Mouse (Mus musculus) small intestine, adult 2 months (tissue): ENCODE measurements at regions not wholly inside any gene's neighbourhood (a gene's known extent, or its start where the extent isn't known, plus 50 kb on each side); places are given as distances from the start of the nearest gene placed in this dataset.

Source experiments
- H3K27ac ChIP-seq: fragments of 200-500 bp; 2 replicates; pipeline ENCODE4 v1.5.1; 2012; ENCODE audit warnings: low read depth, low read length, control low read depth, inconsistent platforms; ENCODE audit not compliant: insufficient read depth
- H3K27me3 ChIP-seq: fragments of 200-500 bp; 2 replicates; pipeline ENCODE4 v1.6.1; 2012; ENCODE audit warnings: mild to moderate bottlenecking, moderate library complexity, low read length, inconsistent platforms; ENCODE audit not compliant: control insufficient read depth, insufficient read depth
- H3K36me3 ChIP-seq: fragments of 200-500 bp; 2 replicates; pipeline ENCODE4 v1.6.1; 2012; ENCODE audit warnings: mild to moderate bottlenecking, low read length, control low read depth, inconsistent platforms; ENCODE audit not compliant: control insufficient read depth, insufficient read depth
- H3K4me1 ChIP-seq: fragments of 200-500 bp; 2 replicates; pipeline ENCODE4 v1.6.1; 2012; ENCODE audit warnings: low read length, inconsistent platforms, mixed read lengths; ENCODE audit not compliant: control insufficient read depth, insufficient read depth, insufficient read length
- H3K4me3 ChIP-seq: fragments of 200-500 bp; 2 replicates; pipeline ENCODE4 v1.5.1; 2012; ENCODE audit warnings: low read depth, mild to moderate bottlenecking, control low read depth, inconsistent platforms, low read length, moderate library complexity
- CTCF ChIP-seq: fragments of 200-500 bp; IDR thresholded peaks from 2 replicates; pipeline ENCODE4 v1.5.1; 2012; ENCODE audit warnings: low read depth, mild to moderate bottlenecking, control low read depth, inconsistent platforms, low read length, moderate library complexity, mixed read lengths; ENCODE audit not compliant: insufficient replicate concordance, insufficient read length; ENCODE audit errors: extremely low read depth
- POLR2A ChIP-seq: fragments of 200-500 bp; IDR thresholded peaks from 2 replicates; pipeline ENCODE4 v1.6.1; 2012; ENCODE audit warnings: low read depth, mild to moderate bottlenecking, control low read depth, inconsistent platforms, low read length, moderate library complexity
- WGBS: fragments of 180-500 bp; shearing (Covaris S2); methylation state at CpG from one replicate; pipeline ENCODE4 v1.1.7; 2018; 5-methylcytosine and 5-hydroxymethylcytosine counted together

DNA sequence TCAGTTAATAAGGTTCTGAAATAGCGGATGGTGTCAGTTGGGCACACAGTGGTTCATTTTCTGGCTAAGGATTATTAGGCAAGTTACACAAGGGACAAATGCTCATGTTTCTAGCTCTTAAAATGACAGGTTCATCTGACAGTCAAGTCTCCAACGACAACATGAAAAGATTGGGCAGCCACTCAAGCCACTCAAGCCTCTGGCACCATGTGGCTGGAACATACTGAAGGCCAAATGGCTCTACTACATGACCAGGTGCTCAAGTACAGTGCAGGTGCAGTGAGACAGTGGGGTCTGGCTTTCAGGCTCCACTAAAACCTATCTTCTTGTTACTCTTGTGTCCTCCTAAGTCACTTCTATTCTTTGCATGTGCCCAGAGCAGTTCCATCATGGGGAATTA lies 441.2 kb upstream of the Tmpo start:
- Histone ChIP-seq H3K36me3 (no peaks in the 10 kb centered on the region), H3K27ac (no peak overlapping the region), H3K4me1 (no peaks in the 10 kb centered on the region), H3K4me3 (no peak overlapping the region), H3K27me3 (no peaks in the 10 kb centered on the region)
- TF ChIP-seq POLR2A (no peak), CTCF (no peak)
- WGBS: 79% methylated on average over 2 of the region's 2 CpGs

DNA sequence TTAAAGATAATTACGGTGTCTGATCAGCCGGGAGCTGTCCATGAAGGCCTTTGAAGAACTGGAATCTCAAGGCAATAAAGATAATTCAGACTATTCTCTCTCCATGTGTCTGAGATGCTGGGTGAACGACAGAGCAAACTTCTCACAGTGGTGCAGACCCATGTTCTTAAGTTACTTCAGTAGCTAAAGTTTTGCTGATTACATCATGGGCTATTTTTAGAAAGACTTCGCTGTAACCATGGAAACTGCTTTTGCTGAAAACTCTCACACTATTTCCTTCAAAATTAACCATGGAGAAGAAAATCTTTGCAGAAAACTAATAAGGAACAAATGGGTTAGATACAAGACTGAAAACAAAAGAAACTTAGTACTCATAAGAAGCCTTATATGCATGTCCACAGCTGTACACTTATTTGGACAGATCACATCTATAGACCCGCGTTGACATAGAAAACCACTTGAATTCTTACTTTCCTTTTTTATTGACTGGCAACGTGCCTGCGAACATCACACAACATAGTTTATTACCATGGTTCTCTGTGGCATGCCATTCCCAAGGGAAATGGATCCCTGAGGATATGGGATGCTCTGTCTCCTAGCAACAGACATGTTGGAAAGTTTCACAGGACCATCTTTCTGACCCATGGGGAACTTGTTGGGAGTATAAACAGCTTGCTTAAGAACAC lies 432.8 kb upstream of the Tmpo start:
- no peak overlapping the region for H3K4me3 ChIP-seq
- H3K4me1 ChIP-seq: no peaks in the 10 kb centered on the region
- no peaks in the 10 kb centered on the region for H3K36me3 ChIP-seq
- H3K27me3 ChIP-seq: no peaks in the 10 kb centered on the region
- H3K27ac ChIP-seq: no peak overlapping the region
- WGBS: 57% methylated on average over 8 of the region's 8 CpGs
- TF ChIP-seq CTCF: no peak
- no peak for TF ChIP-seq POLR2A

DNA sequence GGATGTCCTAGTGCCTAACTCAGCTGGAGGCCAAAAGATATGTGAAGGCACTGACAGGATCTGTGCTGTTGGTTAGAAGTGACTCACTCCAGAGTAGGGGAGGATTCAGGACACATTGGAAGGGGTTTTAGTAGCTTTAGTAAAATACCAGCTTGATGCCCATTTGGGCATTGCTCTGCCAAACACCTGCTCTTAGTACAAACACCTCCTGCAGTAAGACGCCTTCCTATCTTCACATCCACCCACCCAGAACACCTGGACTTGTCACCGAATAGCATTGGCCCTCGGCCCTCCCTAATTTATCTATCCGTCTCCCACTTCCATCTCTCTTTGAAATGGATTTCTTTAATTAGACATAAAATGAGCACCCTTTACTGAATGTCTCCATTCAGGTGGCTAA lies 430.9 kb upstream of the Tmpo start:
- no peak overlapping the region for H3K4me3 ChIP-seq
- H3K27ac ChIP-seq: no peak overlapping the region
- H3K4me1 ChIP-seq: no peaks in the 10 kb centered on the region
- H3K27me3 ChIP-seq: no peaks in the 10 kb centered on the region
- no peaks in the 10 kb centered on the region for H3K36me3 ChIP-seq
- TF ChIP-seq CTCF (no peak), POLR2A (no peak)
- WGBS: 85% methylated on average over 4 of the region's 4 CpGs

DNA sequence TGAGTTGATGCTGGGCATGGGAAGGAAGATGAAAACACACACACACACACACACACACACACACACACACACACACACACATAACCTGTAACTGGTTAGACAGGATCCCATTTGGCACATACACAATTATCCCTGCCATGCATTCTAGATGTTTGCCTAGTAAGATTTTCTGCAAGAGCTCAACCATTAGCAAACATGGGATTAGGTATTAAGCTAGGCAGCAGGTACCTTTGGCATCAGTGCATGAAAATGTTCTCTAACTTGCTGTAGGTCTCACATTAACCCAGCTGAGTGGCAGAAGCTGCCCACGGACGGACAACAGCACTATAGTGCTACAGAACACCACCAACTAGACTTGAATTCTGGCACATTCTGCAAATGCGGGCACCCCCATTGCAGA lies 413.8 kb upstream of the Tmpo start:
- no peak for TF ChIP-seq POLR2A
- no peak for TF ChIP-seq CTCF
- Histone ChIP-seq H3K4me3 (no peak overlapping the region), H3K36me3 (no peaks in the 10 kb centered on the region), H3K4me1 (no peaks in the 10 kb centered on the region), H3K27me3 (no peaks in the 10 kb centered on the region), H3K27ac (no peak overlapping the region)
- 56% methylated on average over 3 of the region's 3 CpGs for WGBS

DNA sequence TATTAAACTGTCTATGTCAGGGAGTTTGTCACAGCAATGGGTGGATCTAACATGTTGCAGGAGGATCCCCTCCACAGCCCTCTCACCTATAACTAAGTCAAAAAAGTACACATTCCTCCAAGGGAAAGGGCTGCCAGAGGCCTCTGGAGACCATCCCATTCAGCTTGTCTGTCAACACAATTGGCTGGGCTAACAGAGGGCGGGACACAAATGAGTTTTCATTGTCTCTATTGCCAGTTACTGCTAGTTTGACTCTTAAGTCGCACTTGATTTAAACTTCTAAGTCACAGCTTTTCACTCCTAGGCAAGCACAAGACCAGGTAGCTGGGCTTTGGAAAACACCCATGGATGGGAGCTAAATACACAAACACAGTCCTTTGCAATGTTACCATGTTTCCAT lies 412.3 kb upstream of the Tmpo start:
- 70% methylated on average over 2 of the region's 2 CpGs for WGBS
- H3K36me3 ChIP-seq: no peaks in the 10 kb centered on the region
- no peak overlapping the region for H3K27ac ChIP-seq
- H3K27me3 ChIP-seq: no peaks in the 10 kb centered on the region
- no peaks in the 10 kb centered on the region for H3K4me1 ChIP-seq
- no peak overlapping the region for H3K4me3 ChIP-seq
- TF ChIP-seq POLR2A (no peak), CTCF (no peak)

DNA sequence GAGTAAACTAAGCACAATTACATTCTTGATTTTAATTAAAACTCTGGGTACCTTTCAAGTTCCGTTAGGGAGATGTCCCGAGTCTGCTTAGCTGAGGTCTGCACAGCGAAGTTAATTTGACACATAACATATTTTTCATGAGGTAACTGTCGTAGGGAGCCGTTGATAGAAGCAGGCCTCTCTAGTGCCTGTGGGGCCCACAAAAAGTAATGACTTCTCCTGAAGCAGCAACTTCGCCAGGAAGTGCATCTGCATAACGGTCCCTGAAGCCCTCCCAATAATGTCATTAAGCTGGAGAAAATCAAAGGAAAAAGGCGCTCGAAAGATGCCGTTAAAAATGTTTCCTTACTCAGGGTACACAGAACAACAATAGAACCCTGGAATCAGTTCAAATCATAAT lies 410.7 kb upstream of the Tmpo start:
- H3K36me3 ChIP-seq: no peaks in the 10 kb centered on the region
- H3K4me1 ChIP-seq: no peaks in the 10 kb centered on the region
- no peak overlapping the region for H3K27ac ChIP-seq
- TF ChIP-seq POLR2A (no peak), CTCF (no peak)
- WGBS: 77% methylated on average over 10 of the region's 10 CpGs
- no peak overlapping the region for H3K4me3 ChIP-seq
- H3K27me3 ChIP-seq: no peaks in the 10 kb centered on the region

DNA sequence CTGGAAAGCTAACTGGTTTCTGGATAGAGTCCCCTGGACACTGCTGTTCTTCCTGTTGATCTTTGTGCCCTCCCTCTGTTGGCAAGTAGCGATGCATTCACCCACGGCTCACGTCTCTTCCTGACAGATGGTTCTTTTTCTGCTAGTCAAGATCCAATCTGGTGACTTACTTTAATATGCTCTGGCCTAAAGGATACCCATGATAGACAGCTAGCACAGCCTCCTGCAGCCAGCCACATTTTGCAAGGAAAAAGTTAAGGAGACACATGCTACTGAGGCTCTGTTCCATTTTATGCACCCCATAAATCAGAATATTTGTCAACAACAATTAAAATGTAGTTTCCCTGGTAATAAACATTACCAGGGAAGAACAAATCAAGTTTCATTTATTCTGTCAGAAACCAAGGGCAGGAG lies 410.3 kb upstream of the Tmpo start:
- H3K27me3 ChIP-seq: no peaks in the 10 kb centered on the region
- TF ChIP-seq CTCF: no peak
- no peak for TF ChIP-seq POLR2A
- WGBS: 74% methylated on average over 3 of the region's 3 CpGs
- H3K36me3 ChIP-seq: no peaks in the 10 kb centered on the region
- no peak overlapping the region for H3K27ac ChIP-seq
- no peaks in the 10 kb centered on the region for H3K4me1 ChIP-seq
- no peak overlapping the region for H3K4me3 ChIP-seq
